Mouse (Mus musculus): ENCODE measurements around the gene Adgrb3. TPM values are rescaled to one million over a fixed set of nuclear protein-coding genes. Genes with fewer than 3 reads are reported as not detected.

Gene Adgrb3
- polyA plus RNA-seq, 1 experiment from 2014 or later, result 0.58 TPM

DNA sequence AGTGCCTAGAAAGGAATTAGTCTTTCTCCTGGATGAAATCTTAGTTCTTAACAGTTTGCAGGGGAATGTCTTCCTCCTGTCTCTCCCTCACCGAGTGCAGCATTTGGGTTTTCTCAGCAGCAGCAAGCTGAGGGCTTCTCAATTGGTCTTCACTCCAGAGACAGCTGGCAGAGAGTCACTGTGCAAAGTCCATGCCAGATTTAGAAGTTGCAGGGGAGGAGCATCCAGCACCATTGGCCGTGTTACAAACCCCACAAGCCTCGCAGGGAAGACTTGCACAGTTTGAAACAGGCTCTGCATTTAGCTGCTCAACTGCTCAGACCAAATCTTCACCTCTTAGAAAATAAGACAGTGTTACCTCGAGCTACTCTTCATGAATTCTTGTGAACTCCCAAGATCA, 724.1 kb downstream of the Adgrb3 start:
- 29% methylated on average over 4 of the region's 4 CpGs for WGBS
- no peak overlapping the region for H3K4me2 ChIP-seq (ENCODE audit: low read length)
- no peak overlapping the region for H3K27ac ChIP-seq (replicated peaks in 1 of 2; ENCODE audit: control insufficient read depth in 1 of 2, insufficient read depth in 1 of 2, low read depth in 2 of 2, low read length in 2 of 2)
- H3K4me1 ChIP-seq (ENCODE audit: control insufficient read depth in 2 of 2, insufficient read depth in 2 of 2, low read length in 2 of 2), result no peaks in the 10 kb centered on the region
- H3K9ac ChIP-seq (ENCODE audit: low read length), result no peak overlapping the region
- no peaks in the 10 kb centered on the region for H3K9me3 ChIP-seq (ENCODE audit: control insufficient read depth, low read length)
- no peaks in the 10 kb centered on the region for H3K27me3 ChIP-seq (ENCODE audit: control insufficient read depth, insufficient read depth, low read length)
- H3K4me3 ChIP-seq (ENCODE audit: control insufficient read depth in 1 of 2, insufficient read depth in 1 of 2, low read depth in 1 of 2, low read length in 2 of 2), result no peak overlapping the region
- ATAC-seq (ENCODE audit: insufficient number of reproducible peaks, insufficient read depth, low FRiP score, low read depth), result no peak
- no peaks in the 10 kb centered on the region for H3K36me3 ChIP-seq (ENCODE audit: control insufficient read depth, insufficient read depth, low read length)

DNA sequence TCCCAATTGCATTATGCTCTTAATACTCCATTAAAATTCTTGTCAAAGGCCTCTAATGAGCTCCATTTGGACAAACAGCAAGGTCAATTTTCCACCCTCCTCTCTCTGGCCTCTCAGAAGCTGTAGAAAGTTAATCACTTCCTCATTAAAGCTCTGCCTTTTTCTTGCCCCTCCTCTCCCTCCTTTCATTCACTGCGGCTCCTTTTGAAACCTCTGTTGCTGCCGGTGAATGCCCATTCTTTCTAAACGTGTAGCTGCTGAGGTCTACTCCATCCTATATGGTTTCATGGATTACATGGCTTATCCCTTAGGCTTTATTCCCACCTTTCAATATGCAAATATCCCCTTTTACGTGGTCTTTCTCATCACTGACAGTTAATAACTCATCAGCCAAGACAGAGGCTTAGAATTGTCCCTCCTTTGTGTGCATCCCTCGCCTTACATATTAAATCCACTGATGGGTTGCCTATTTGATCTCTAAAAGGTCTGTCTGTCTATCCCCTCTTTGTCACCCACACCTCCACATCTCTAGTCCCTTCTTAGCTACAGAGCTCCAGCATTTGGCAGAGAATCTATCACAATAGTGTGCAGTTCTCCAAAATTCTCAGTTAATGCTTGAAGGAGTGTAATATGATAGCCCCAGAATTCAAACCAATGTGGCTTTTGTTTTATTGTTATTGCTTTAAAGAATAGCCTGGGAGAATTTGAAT, 741.3 kb downstream of the Adgrb3 start:
- no peak overlapping the region for H3K9ac ChIP-seq (ENCODE audit: low read length)
- H3K4me1 ChIP-seq (ENCODE audit: control insufficient read depth in 2 of 2, insufficient read depth in 2 of 2, low read length in 2 of 2), result no peaks in the 10 kb centered on the region
- no peak overlapping the region for H3K4me2 ChIP-seq (ENCODE audit: low read length)
- no peak overlapping the region for H3K4me3 ChIP-seq (ENCODE audit: control insufficient read depth in 1 of 2, insufficient read depth in 1 of 2, low read depth in 1 of 2, low read length in 2 of 2)
- no peak overlapping the region for H3K27ac ChIP-seq (replicated peaks in 1 of 2; ENCODE audit: control insufficient read depth in 1 of 2, insufficient read depth in 1 of 2, low read depth in 2 of 2, low read length in 2 of 2)
- no peak for ATAC-seq (ENCODE audit: insufficient number of reproducible peaks, insufficient read depth, low FRiP score, low read depth)
- H3K9me3 ChIP-seq (ENCODE audit: control insufficient read depth, low read length), result no peaks in the 10 kb centered on the region
- H3K27me3 ChIP-seq (ENCODE audit: control insufficient read depth, insufficient read depth, low read length), result no peaks in the 10 kb centered on the region
- no peaks in the 10 kb centered on the region for H3K36me3 ChIP-seq (ENCODE audit: control insufficient read depth, insufficient read depth, low read length)
- WGBS, result 50% methylated on average over 5 of the region's 5 CpGs

DNA sequence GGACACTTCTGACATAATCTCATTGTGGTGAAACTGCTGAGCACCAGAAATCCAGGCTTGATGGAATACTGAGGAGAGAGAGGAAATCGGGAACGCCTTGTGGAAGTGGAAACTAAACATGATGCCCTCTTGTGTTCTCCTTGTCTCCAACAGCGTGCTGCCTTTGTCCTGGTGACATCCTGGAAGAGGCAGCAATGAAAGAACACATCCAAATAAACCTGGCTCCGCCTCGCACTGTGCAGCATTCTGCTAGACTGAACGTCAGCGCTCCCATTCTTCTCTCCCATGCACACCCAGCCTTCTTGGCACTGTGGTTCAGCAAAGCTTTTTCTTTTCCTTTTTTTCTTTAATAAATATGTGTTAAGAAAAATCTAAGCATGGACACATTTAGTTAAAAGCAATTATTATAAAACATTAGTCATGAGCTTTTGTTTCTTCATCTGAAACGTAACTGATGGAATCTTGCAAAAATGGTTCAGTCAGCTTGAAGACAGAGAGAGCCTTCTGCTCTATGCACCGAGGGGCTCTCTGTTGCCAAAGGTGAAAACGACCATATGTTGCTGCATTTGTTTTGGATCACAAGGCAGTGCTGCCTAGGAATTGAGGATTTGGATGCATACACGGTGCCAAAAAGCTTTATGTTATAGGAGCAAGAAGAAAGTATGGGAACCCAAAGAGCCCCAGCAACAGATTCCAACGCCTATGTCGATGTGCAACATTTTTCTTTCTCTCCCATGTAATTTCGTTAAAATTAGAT, 743.7 kb downstream of the Adgrb3 start:
- Histone ChIP-seq H3K4me2 (ENCODE audit: low read length) (peak overlapping the region; percentile 36), H3K9ac (ENCODE audit: low read length) (no peak overlapping the region), H3K4me1 (ENCODE audit: control insufficient read depth in 2 of 2, insufficient read depth in 2 of 2, low read length in 2 of 2) (no peaks in the 10 kb centered on the region), H3K27me3 (ENCODE audit: control insufficient read depth, insufficient read depth, low read length) (no peaks in the 10 kb centered on the region), H3K27ac (replicated peaks in 1 of 2; ENCODE audit: control insufficient read depth in 1 of 2, insufficient read depth in 1 of 2, low read depth in 2 of 2, low read length in 2 of 2) (no peak overlapping the region), H3K36me3 (ENCODE audit: control insufficient read depth, insufficient read depth, low read length) (no peaks in the 10 kb centered on the region), H3K4me3 (ENCODE audit: control insufficient read depth in 1 of 2, insufficient read depth in 1 of 2, low read depth in 1 of 2, low read length in 2 of 2) (no peak overlapping the region), H3K9me3 (ENCODE audit: control insufficient read depth, low read length) (no peaks in the 10 kb centered on the region)
- ATAC-seq (ENCODE audit: insufficient number of reproducible peaks, insufficient read depth, low FRiP score, low read depth), result no peak
- 61% methylated on average over 14 of the region's 14 CpGs for WGBS

DNA sequence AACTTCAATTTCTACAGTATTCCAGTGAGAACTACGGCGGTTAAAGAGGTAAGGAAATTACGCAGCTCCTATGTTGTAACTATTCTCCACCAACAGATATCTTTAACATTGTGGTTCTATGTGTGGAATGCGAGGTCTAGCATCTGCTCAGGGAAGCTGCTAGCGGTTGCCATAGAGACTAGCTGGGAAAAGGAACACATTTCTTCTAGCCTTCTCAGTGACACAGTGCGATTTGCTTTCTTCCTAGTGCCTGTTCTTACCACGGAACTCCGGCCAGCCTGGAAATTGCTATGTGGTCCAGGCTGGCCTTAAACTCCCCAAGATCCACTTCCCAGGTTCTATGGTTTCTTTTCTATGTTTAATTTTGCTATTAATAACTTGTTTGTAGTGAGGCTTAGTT, 747.1 kb downstream of the Adgrb3 start:
- no peak for ATAC-seq (ENCODE audit: insufficient number of reproducible peaks, insufficient read depth, low FRiP score, low read depth)

DNA sequence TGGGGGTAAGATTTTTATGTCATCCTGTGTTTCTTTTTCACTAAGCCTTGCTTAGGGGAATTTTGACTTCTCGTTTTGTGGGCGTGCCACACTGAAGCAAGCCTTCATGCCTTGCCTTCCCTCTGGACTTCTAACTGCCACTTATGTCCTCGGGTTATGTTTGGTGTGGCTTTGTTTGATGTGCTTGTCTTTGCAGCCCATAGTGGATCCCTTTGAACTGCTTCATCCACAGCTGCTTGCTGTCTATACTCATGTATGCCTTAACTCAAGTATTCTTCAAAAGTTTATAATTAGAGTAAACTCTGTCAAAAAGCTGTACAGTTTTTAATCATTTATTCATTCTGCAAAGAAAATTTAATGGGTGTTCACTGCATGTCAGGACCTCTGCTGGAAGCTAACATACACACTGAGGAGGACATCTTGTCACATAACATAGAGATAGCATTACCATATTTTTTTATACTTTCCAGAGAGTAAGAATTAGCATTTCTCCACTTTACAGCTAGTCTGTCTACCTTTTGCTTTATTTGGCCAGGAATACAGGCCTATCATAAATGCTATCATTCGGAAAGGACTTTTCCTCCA, 748.1 kb downstream of the Adgrb3 start:
- Histone ChIP-seq H3K27me3 (ENCODE audit: control insufficient read depth, insufficient read depth, low read length) (no peaks in the 10 kb centered on the region), H3K9ac (ENCODE audit: low read length) (no peak overlapping the region), H3K27ac (replicated peaks in 1 of 2; ENCODE audit: control insufficient read depth in 1 of 2, insufficient read depth in 1 of 2, low read depth in 2 of 2, low read length in 2 of 2) (no peak overlapping the region), H3K4me1 (ENCODE audit: control insufficient read depth in 2 of 2, insufficient read depth in 2 of 2, low read length in 2 of 2) (no peaks in the 10 kb centered on the region), H3K4me2 (ENCODE audit: low read length) (no peak overlapping the region), H3K4me3 (ENCODE audit: control insufficient read depth in 1 of 2, insufficient read depth in 1 of 2, low read depth in 1 of 2, low read length in 2 of 2) (no peak overlapping the region), H3K36me3 (ENCODE audit: control insufficient read depth, insufficient read depth, low read length) (no peaks in the 10 kb centered on the region), H3K9me3 (ENCODE audit: control insufficient read depth, low read length) (no peaks in the 10 kb centered on the region)
- WGBS, result 67% methylated on average over 4 of the region's 4 CpGs
- ATAC-seq (ENCODE audit: insufficient number of reproducible peaks, insufficient read depth, low FRiP score, low read depth), result no peak

More for the DNA sequence above, 747.1 kb downstream of the Adgrb3 start:
- Histone ChIP-seq H3K36me3 (ENCODE audit: control insufficient read depth, insufficient read depth, low read length) (no peaks in the 10 kb centered on the region), H3K4me1 (ENCODE audit: control insufficient read depth in 2 of 2, insufficient read depth in 2 of 2, low read length in 2 of 2) (no peaks in the 10 kb centered on the region), H3K4me3 (ENCODE audit: control insufficient read depth in 1 of 2, insufficient read depth in 1 of 2, low read depth in 1 of 2, low read length in 2 of 2) (no peak overlapping the region), H3K4me2 (ENCODE audit: low read length) (no peak overlapping the region), H3K27me3 (ENCODE audit: control insufficient read depth, insufficient read depth, low read length) (no peaks in the 10 kb centered on the region), H3K9ac (ENCODE audit: low read length) (no peak overlapping the region), H3K9me3 (ENCODE audit: control insufficient read depth, low read length) (no peaks in the 10 kb centered on the region), H3K27ac (replicated peaks in 1 of 2; ENCODE audit: control insufficient read depth in 1 of 2, insufficient read depth in 1 of 2, low read depth in 2 of 2, low read length in 2 of 2) (no peak overlapping the region)
- 53% methylated on average over 8 of the region's 8 CpGs for WGBS

DNA sequence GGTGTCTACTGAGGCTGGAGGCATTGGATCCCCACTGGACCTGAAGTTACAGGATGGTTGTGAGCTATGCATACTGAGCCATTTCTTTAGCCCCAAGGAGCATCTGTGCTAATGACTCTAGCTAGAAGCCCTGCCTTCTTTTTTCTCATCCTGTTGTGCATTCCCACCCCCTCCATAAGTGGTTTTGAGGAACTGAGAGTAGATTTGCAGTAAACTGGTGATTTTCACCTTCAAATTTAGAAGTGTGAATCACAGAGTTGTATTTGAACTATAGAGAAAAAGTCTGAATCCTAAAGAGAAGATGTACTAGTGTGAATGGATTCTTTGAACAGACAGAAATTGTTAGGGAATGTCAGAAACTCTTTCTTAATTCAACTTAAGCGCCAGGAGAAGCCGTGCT, 750.1 kb downstream of the Adgrb3 start:
- H3K36me3 ChIP-seq (ENCODE audit: control insufficient read depth, insufficient read depth, low read length), result no peaks in the 10 kb centered on the region
- no peak overlapping the region for H3K4me3 ChIP-seq (ENCODE audit: control insufficient read depth in 1 of 2, insufficient read depth in 1 of 2, low read depth in 1 of 2, low read length in 2 of 2)
- H3K27ac ChIP-seq (replicated peaks in 1 of 2; ENCODE audit: control insufficient read depth in 1 of 2, insufficient read depth in 1 of 2, low read depth in 2 of 2, low read length in 2 of 2), result no peak overlapping the region
- no peaks in the 10 kb centered on the region for H3K4me1 ChIP-seq (ENCODE audit: control insufficient read depth in 2 of 2, insufficient read depth in 2 of 2, low read length in 2 of 2)
- H3K9me3 ChIP-seq (ENCODE audit: control insufficient read depth, low read length), result no peaks in the 10 kb centered on the region
- ATAC-seq (ENCODE audit: insufficient number of reproducible peaks, insufficient read depth, low FRiP score, low read depth), result no peak
- 83% methylated on average over 2 of the region's 2 CpGs for WGBS
- no peak overlapping the region for H3K9ac ChIP-seq (ENCODE audit: low read length)
- no peaks in the 10 kb centered on the region for H3K27me3 ChIP-seq (ENCODE audit: control insufficient read depth, insufficient read depth, low read length)
- H3K4me2 ChIP-seq (ENCODE audit: low read length), result no peak overlapping the region

DNA sequence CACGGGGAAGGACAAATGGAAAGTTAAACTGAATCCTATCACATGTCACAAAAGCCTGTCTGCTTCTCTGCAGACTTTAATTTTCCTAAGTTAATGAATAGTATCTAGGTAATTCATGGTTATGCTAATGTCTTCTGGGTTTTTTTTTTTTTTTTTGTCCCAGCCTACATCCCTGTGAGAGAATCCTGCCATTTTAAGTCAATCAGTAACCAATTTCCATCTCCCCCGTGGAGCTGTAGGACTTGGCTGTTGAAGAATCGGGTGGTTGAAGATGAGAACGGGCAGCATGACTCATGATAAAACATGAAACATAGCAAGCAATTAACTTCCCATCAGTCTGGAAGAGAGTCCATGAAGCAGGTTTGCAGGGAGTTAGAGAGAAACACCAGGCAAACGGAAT, 753.6 kb downstream of the Adgrb3 start:
- Histone ChIP-seq H3K4me1 (ENCODE audit: control insufficient read depth in 2 of 2, insufficient read depth in 2 of 2, low read length in 2 of 2) (no peaks in the 10 kb centered on the region), H3K9me3 (ENCODE audit: control insufficient read depth, low read length) (no peaks in the 10 kb centered on the region), H3K9ac (ENCODE audit: low read length) (no peak overlapping the region), H3K4me2 (ENCODE audit: low read length) (no peak overlapping the region), H3K27ac (replicated peaks in 1 of 2; ENCODE audit: control insufficient read depth in 1 of 2, insufficient read depth in 1 of 2, low read depth in 2 of 2, low read length in 2 of 2) (no peak overlapping the region), H3K36me3 (ENCODE audit: control insufficient read depth, insufficient read depth, low read length) (no peaks in the 10 kb centered on the region), H3K4me3 (ENCODE audit: control insufficient read depth in 1 of 2, insufficient read depth in 1 of 2, low read depth in 1 of 2, low read length in 2 of 2) (no peak overlapping the region), H3K27me3 (ENCODE audit: control insufficient read depth, insufficient read depth, low read length) (no peaks in the 10 kb centered on the region)
- no peak for ATAC-seq (ENCODE audit: insufficient number of reproducible peaks, insufficient read depth, low FRiP score, low read depth)
- 72% methylated on average over 5 of the region's 5 CpGs for WGBS
